Mouse (Mus musculus): ENCODE results near the gene Pcsk4. TPM values are rescaled to one million over a fixed set of nuclear protein-coding genes. Genes with fewer than 3 reads are reported as not detected.

Pcsk4 gene
- polyA plus RNA-seq (2015; fragmentation: Nextera tagmentation; extraction: Ambion mirVana), result 5.4 and 5.9 TPM in 2 replicates

DNA sequence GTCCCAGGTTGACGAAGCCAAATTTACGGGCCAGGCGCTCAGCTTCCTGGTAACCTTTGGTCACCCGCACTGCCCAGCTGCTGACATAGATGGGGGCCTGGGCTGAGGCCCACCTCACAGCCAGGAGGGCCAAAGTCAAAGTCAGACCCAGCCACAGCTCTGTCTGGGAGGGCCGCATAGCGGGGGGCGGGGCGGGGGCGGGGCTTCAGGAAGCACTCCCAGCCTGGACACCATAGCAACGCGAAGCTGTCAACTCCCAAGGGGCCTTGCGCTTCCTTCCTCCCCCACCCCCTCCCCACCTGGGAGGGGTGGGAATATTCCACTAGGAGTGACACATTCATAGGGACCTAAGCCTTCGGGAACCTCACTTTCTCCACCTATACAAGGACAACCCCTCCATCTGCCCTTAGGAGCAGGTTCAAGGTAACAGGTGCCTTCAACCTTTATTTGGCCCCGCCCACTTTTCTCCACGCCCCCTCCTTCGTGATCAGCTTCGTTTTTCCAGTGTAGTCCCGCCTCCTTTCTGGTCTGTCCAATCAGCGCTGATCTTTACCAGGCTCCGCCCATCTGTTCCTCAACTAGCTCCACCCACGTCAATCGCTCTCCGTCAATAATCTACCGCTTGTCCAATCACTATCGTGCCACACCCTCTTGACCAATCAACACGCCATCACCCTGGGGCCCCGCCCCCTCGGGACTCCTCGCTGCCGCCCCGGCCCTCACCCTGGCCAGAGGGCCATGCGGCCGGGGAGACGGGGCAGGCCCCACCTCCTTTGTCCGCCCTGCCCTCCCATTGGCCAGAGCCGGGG is at the start of gene Pcsk4, which contains the start of gene Reep6:
Gene Pcsk4, minus strand, starts transcription at position 226 of the 809 bp plus-strand sequence.
Gene Reep6, plus strand, starts transcription at position 681 of the 809 bp plus-strand sequence.
- peak within 1 kb of the TSS; percentile 32 for H3K4me3 ChIP-seq (replicated peaks; ENCODE audit: low read depth, low read length)
- H3K9ac ChIP-seq (ENCODE audit: low read depth, low read length), result peak within 1 kb of the TSS; percentile 46; the same call in 1 of the 2 replicates
- ATAC-seq (replicated peaks; ENCODE audit: low FRiP score, low read depth) (peak; percentile 96), DNase-seq (ENCODE audit: low spot score) (peak; percentile 100)
- no peaks in the 10 kb centered on the region for H3K9me3 ChIP-seq (replicated peaks; ENCODE audit: low read length)
- TF ChIP-seq CTCF (IDR thresholded peaks at IDR 0.05; ENCODE audit: low read depth), result no peak
- 2% methylated on average over 36 of the region's 36 CpGs for WGBS
- no peaks in the 10 kb centered on the region for H3K27me3 ChIP-seq (ENCODE audit: insufficient read depth, low read length)
- peak within 1 kb of the TSS; percentile 81 for H3K4me2 ChIP-seq (ENCODE audit: low read length)
- peaks cover 12% of the 10 kb centered on the region for H3K4me1 ChIP-seq (replicated peaks; ENCODE audit: insufficient read depth, low read length)
- no peak within 1 kb of the TSS for H3K27ac ChIP-seq
- H3K36me3 ChIP-seq (ENCODE audit: insufficient read depth, low read length), result no peaks in the 10 kb centered on the region

DNA sequence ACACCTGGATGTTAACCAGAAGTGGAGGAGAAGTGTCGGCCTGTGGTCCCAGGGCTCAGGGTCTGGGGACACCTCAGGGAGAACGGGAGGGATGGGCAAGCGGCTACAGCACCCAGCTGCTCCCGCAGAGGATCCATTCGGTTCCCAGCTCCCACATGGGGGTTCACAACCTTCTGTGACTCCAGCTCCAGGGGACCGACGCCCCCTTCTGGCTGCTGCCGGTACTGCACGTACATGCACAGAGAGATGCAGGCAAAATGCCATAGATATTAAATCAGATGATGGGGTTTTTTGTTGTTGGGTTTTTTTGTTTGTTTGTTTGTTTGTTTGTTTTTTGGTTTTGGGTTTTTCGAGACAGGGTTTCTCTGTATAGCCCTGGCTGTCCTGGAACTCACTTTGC is 48.4 kb upstream of the Pcsk4 start:
- ATAC-seq (replicated peaks; ENCODE audit: low FRiP score, low read depth), result no peak
- Histone ChIP-seq H3K9ac (ENCODE audit: low read depth, low read length) (no peak overlapping the region), H3K4me2 (ENCODE audit: low read length) (no peak overlapping the region), H3K9me3 (replicated peaks; ENCODE audit: low read length) (no peaks in the 10 kb centered on the region), H3K4me3 (replicated peaks; ENCODE audit: low read depth, low read length) (no peak overlapping the region), H3K4me1 (replicated peaks; ENCODE audit: insufficient read depth, low read length) (no peaks in the 10 kb centered on the region), H3K27ac (no peak overlapping the region), H3K27me3 (ENCODE audit: insufficient read depth, low read length) (no peaks in the 10 kb centered on the region), H3K36me3 (ENCODE audit: insufficient read depth, low read length) (peaks cover 16% of the 10 kb centered on the region)
- no peak for DNase-seq (ENCODE audit: low spot score)
- peak; percentile 66 for TF ChIP-seq CTCF (IDR thresholded peaks at IDR 0.05; ENCODE audit: low read depth)
- WGBS, result 52% methylated on average over 10 of the region's 10 CpGs

DNA sequence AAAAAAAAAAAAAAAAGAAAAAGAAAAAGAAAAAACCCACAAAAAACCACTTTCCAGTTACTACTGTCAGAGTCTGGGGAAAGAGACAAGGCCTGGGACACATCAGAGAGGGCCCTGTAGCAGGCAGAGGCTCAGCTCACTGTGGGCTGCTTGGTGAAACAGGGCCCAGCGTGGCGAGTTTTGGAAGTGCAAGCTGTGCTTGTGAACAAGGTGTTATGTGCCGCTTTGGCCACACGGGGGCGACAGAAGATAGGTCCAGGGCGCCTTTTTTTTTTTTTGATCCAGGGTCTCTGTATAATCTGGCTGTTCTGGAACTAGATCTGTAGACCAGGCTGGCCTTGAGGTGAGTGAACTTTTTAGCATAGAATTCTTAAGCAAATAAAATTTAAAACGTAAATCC is 46.9 kb upstream of the Pcsk4 start:
- 2% methylated on average over 7 of the region's 7 CpGs for WGBS
- no peaks in the 10 kb centered on the region for H3K9me3 ChIP-seq (replicated peaks; ENCODE audit: low read length)
- no peak overlapping the region for H3K4me3 ChIP-seq (replicated peaks; ENCODE audit: low read depth, low read length)
- no peak overlapping the region for H3K4me2 ChIP-seq (ENCODE audit: low read length)
- ATAC-seq (replicated peaks; ENCODE audit: low FRiP score, low read depth) (0 out of 2 replicates have a peak, but pooled peaks have one; percentile 16), DNase-seq (ENCODE audit: low spot score) (peak; percentile 96)
- H3K9ac ChIP-seq (ENCODE audit: low read depth, low read length), result no peak overlapping the region
- no peaks in the 10 kb centered on the region for H3K4me1 ChIP-seq (replicated peaks; ENCODE audit: insufficient read depth, low read length)
- H3K36me3 ChIP-seq (ENCODE audit: insufficient read depth, low read length), result peaks cover 4% of the 10 kb centered on the region
- TF ChIP-seq CTCF (IDR thresholded peaks at IDR 0.05; ENCODE audit: low read depth), result peak; percentile 97
- H3K27me3 ChIP-seq (ENCODE audit: insufficient read depth, low read length), result no peaks in the 10 kb centered on the region
- H3K27ac ChIP-seq, result no peak overlapping the region

DNA sequence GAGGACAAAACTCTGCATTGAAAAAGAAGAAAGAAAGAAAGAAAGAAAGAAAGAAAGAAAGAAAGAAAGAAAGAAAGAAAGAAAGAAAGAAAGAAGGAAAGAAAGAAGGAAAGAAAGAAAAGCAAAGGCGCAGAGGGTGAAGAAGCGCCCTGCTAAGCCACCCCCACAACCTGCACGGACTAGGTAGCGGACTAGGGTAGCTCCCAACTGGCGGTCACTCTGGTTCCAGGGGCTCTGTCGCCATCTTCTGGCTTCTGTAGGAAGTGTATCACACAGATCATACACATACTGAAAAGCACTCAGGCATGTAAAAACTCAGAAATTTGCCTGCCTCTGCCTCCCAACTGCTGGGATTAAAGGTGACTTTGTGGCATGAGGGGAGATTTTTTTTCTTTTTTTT is 44.8 kb upstream of the Pcsk4 start:
- H3K9ac ChIP-seq (ENCODE audit: low read depth, low read length), result no peak overlapping the region
- 28% methylated on average over 6 of the region's 6 CpGs for WGBS
- H3K4me1 ChIP-seq (replicated peaks; ENCODE audit: insufficient read depth, low read length), result no peaks in the 10 kb centered on the region
- H3K9me3 ChIP-seq (replicated peaks; ENCODE audit: low read length), result no peaks in the 10 kb centered on the region
- H3K36me3 ChIP-seq (ENCODE audit: insufficient read depth, low read length), result no peaks in the 10 kb centered on the region
- DNase-seq (ENCODE audit: low spot score) (peak; percentile 72), ATAC-seq (replicated peaks; ENCODE audit: low FRiP score, low read depth) (peak; percentile 44; the same call in 1 of the 2 replicates)
- no peaks in the 10 kb centered on the region for H3K27me3 ChIP-seq (ENCODE audit: insufficient read depth, low read length)
- H3K27ac ChIP-seq, result no peak overlapping the region
- H3K4me2 ChIP-seq (ENCODE audit: low read length), result no peak overlapping the region
- TF ChIP-seq CTCF (IDR thresholded peaks at IDR 0.05; ENCODE audit: low read depth), result peak; percentile 70
- no peak overlapping the region for H3K4me3 ChIP-seq (replicated peaks; ENCODE audit: low read depth, low read length)

DNA sequence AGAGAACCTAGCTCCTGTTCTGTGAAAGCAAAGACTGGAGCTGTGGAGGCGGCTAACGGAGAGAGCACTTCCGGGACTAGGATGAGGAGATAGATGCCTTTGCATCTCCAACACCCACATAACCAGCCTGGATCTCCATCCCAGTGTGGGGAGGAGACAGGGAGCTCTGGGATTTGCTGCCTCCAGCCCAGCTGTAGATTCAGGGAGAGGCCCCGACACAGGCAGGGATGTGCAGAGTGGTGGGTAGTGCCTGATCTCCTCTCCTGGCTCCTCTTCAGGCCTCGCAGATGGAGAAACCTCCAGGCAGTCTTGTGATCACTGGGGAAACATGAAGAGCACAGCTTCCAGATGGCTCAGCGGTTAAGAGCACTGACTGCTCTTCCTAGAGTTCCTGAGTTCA is 43.4 kb upstream of the Pcsk4 start:
- Histone ChIP-seq H3K4me3 (replicated peaks; ENCODE audit: low read depth, low read length) (no peak overlapping the region), H3K9me3 (replicated peaks; ENCODE audit: low read length) (no peaks in the 10 kb centered on the region), H3K27me3 (ENCODE audit: insufficient read depth, low read length) (no peaks in the 10 kb centered on the region), H3K4me2 (ENCODE audit: low read length) (no peak overlapping the region), H3K36me3 (ENCODE audit: insufficient read depth, low read length) (no peaks in the 10 kb centered on the region), H3K4me1 (replicated peaks; ENCODE audit: insufficient read depth, low read length) (no peaks in the 10 kb centered on the region), H3K27ac (no peak overlapping the region), H3K9ac (ENCODE audit: low read depth, low read length) (no peak overlapping the region)
- ATAC-seq (replicated peaks; ENCODE audit: low FRiP score, low read depth) (no peak), DNase-seq (ENCODE audit: low spot score) (no peak)
- WGBS, result 84% methylated on average over 6 of the region's 6 CpGs
- TF ChIP-seq CTCF (IDR thresholded peaks at IDR 0.05; ENCODE audit: low read depth), result no peak

DNA sequence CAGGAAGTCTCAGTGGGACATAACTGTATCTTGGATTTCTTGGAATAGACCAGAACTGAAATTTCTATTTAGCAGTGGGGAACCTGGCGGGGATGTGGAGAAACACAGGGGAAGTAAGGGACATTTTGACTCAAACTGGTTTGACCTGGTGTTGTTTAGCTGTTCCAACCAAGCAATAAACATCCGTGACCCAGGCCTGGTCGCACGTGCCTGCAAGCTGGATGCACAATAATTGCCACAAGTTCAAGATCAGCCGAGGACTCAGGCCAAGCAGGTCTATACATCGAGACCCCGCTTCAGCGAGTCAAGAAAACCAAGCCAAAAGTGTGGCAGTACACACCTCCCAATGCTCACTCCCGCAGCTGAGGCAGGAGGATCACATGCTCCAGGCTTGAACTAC is 42.7 kb upstream of the Pcsk4 start:
- H3K36me3 ChIP-seq (ENCODE audit: insufficient read depth, low read length), result no peaks in the 10 kb centered on the region
- WGBS, result 43% methylated on average over 9 of the region's 9 CpGs
- H3K27me3 ChIP-seq (ENCODE audit: insufficient read depth, low read length), result no peaks in the 10 kb centered on the region
- no peak for ATAC-seq (replicated peaks; ENCODE audit: low FRiP score, low read depth)
- TF ChIP-seq CTCF (IDR thresholded peaks at IDR 0.05; ENCODE audit: low read depth), result no peak
- no peak for DNase-seq (ENCODE audit: low spot score)
- no peaks in the 10 kb centered on the region for H3K9me3 ChIP-seq (replicated peaks; ENCODE audit: low read length)
- no peaks in the 10 kb centered on the region for H3K4me1 ChIP-seq (replicated peaks; ENCODE audit: insufficient read depth, low read length)
- peak overlapping the region; percentile 34 for H3K4me2 ChIP-seq (ENCODE audit: low read length)
- no peak overlapping the region for H3K4me3 ChIP-seq (replicated peaks; ENCODE audit: low read depth, low read length)
- no peak overlapping the region for H3K9ac ChIP-seq (ENCODE audit: low read depth, low read length)
- 0 out of 2 replicates have a peak overlapping the region, but pooled peaks have one; percentile 8 for H3K27ac ChIP-seq
